Mouse (Mus musculus) intestine, embryonic 14.5 days (tissue): ENCODE measurements at regions not wholly inside any gene's neighbourhood (a gene's known extent, or its start where the extent isn't known, plus 50 kb on each side); places are given as distances from the start of the nearest gene placed in this dataset.

Experiments
- ATAC-seq: fragments of 200-750 bp; cut with Nextera tagmentation; replicated peaks from 2 replicates; pipeline ENCODE4 v1.8.0; 2017; ENCODE audit warnings: low read depth, moderate number of reproducible peaks, moderate TSS enrichment, moderate library complexity; ENCODE audit not compliant: low FRiP score, low TSS enrichment
- DNase-seq: peaks from one replicate; pipeline ENCODE4 v3.0.0-alpha.2; 2018; ENCODE audit warnings: low spot score
- H3K27ac ChIP-seq: fragments of 300-500 bp; sonication (generic); 2 replicates; pipeline ENCODE4 v1.5.1; 2014; ENCODE audit warnings: low read depth, mild to moderate bottlenecking, control low read depth
- H3K27me3 ChIP-seq: fragments of 300-500 bp; sonication (generic); replicated peaks from 2 replicates; pipeline ENCODE4 v1.6.1; 2014; ENCODE audit warnings: low read length, control low read depth; ENCODE audit not compliant: control insufficient read depth, insufficient read depth
- H3K36me3 ChIP-seq: fragments of 300-500 bp; sonication (generic); 2 replicates; pipeline ENCODE4 v1.6.1; 2014; ENCODE audit warnings: low read length, control low read depth; ENCODE audit not compliant: control insufficient read depth, insufficient read depth
- H3K4me1 ChIP-seq: fragments of 300-500 bp; sonication (generic); replicated peaks from 2 replicates; pipeline ENCODE4 v1.6.1; 2014; ENCODE audit warnings: low read length, control low read depth, mixed read lengths; ENCODE audit not compliant: control insufficient read depth, insufficient read depth
- H3K4me2 ChIP-seq: fragments of 300-500 bp; sonication (generic); 2 replicates; pipeline ENCODE4 v1.6.1; 2014; ENCODE audit warnings: low read length
- H3K4me3 ChIP-seq: fragments of 300-500 bp; sonication (generic); 2 replicates; pipeline ENCODE4 v1.5.1; 2014; ENCODE audit warnings: low read depth, low read length, control low read depth, mixed read lengths
- H3K9ac ChIP-seq: fragments of 300-500 bp; sonication (generic); 2 replicates; pipeline ENCODE4 v1.6.1; 2014; ENCODE audit warnings: mild to moderate bottlenecking, low read length
- H3K9me3 ChIP-seq: fragments of 300-500 bp; sonication (generic); 2 replicates; pipeline ENCODE4 v1.6.1; 2016; ENCODE audit warnings: low read length, control low read depth; ENCODE audit not compliant: control insufficient read depth
- WGBS: fragments of 180-500 bp; shearing (Covaris S2); extraction: QIAGEN DNeasy Blood & Tissue Kit; methylation state at CpG from one replicate; pipeline ENCODE4 v1.1.7; 2014; 5-methylcytosine and 5-hydroxymethylcytosine counted together

DNA sequence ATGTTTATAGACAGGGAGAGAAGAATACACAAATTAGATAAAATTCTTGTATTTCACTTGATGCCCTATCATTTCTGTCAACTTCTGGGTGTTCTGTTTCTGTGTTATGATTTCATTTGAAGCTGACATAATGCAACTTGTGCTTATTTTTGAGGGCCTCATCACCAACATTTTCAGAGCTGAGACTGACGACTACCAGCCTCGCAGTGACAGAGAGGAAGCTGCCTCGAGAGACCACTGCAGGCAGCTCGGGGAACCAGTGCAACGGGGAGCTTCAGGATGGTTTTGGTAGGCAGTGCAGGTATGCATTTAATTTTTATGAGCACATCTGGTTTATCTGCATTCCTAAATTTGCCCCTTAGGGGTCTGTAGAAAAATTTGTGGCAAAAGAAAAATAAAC, 669.1 kb upstream of the Pou3f3 start:
- no peak for ATAC-seq
- H3K9me3 ChIP-seq = 0 out of 2 replicates have a peak, but pooled peaks cover 2% of the 10 kb centered on the region
- DNase-seq = no peak

DNA sequence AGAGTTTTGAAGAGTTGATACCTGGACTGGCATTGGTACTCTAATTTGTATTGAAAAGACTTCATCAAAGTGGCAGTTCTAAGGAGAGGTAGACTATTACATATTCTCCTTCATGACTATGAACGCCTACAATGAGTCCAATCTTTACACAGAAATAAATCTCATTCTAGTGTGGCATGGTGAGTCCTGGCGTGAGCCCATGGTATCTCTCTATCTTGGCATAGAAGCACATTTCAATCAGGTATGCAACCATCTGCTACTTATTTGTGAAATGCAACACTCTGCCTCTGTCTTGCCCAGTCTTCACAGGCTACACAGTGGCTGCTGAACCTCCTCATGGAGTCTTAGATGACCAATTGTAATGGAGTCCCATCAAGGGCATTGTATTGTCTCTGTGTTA, 661.8 kb upstream of the Pou3f3 start:
- Histone ChIP-seq H3K4me3 (no peak overlapping the region), H3K27ac (no peak overlapping the region), H3K9me3 (no peaks in the 10 kb centered on the region), H3K27me3 (no peaks in the 10 kb centered on the region), H3K4me2 (no peak overlapping the region), H3K36me3 (no peaks in the 10 kb centered on the region), H3K4me1 (no peaks in the 10 kb centered on the region), H3K9ac (no peak overlapping the region)
- ATAC-seq (no peak), DNase-seq (no peak)
- WGBS = 91% methylated on average over 2 of the region's 2 CpGs

More for the DNA sequence above, 669.1 kb upstream of the Pou3f3 start:
- 59% methylated on average over 5 of the region's 5 CpGs for WGBS
- Histone ChIP-seq H3K27me3 (no peaks in the 10 kb centered on the region), H3K4me3 (no peak overlapping the region), H3K36me3 (no peaks in the 10 kb centered on the region), H3K4me1 (no peaks in the 10 kb centered on the region), H3K9ac (no peak overlapping the region), H3K4me2 (no peak overlapping the region), H3K27ac (no peak overlapping the region)

DNA sequence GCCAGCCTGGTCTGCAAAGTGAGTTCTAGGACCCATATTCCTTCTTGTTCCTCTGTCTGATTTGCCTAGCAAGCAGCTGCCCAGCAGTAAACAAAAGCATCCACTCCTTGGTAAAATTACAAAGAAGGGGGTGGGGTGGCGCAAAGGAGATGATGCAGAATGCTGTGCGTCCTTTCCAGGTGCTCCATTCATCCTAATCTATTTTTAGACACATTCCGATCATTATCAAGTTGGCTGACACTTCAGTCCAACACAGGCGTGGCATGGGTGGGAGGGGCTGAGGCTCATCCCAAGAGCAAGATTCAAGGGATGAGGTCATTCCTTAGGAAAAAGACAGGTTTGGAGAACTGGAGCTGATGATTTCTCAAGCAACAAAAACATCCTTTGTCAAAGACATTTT, 660.2 kb upstream of the Pou3f3 start:
- H3K27ac ChIP-seq = no peak overlapping the region
- no peak overlapping the region for H3K4me3 ChIP-seq
- no peak overlapping the region for H3K4me2 ChIP-seq
- no peak for DNase-seq
- no peaks in the 10 kb centered on the region for H3K9me3 ChIP-seq
- H3K4me1 ChIP-seq = no peaks in the 10 kb centered on the region
- H3K27me3 ChIP-seq = no peaks in the 10 kb centered on the region
- 82% methylated on average over 4 of the region's 4 CpGs for WGBS
- ATAC-seq = no peak
- H3K36me3 ChIP-seq = no peaks in the 10 kb centered on the region
- no peak overlapping the region for H3K9ac ChIP-seq

DNA sequence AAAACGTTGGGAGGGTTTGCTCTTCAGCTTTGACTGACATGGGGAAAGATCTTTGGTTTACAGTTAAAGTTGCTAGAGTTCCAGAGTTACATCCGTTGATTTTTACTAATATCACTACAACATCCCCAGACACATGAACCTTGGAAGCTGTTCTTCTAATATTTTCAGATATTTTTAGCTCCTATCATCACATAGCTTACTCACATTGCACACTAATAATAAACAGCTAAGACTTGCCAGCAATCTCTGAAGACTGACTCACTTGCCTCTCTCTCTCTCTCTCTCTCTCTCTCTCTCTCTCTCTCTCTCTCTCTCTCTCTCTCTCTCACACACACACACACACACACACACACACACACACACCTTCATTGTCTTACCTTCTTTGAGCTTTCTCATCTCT, 654.0 kb upstream of the Pou3f3 start:
- DNase-seq (no peak), ATAC-seq (no peak)
- Histone ChIP-seq H3K27ac (no peak overlapping the region), H3K36me3 (no peaks in the 10 kb centered on the region), H3K4me2 (no peak overlapping the region), H3K9ac (no peak overlapping the region), H3K27me3 (no peaks in the 10 kb centered on the region), H3K9me3 (no peaks in the 10 kb centered on the region), H3K4me3 (no peak overlapping the region), H3K4me1 (no peaks in the 10 kb centered on the region)
- 64% methylated on average over 2 of the region's 2 CpGs for WGBS

DNA sequence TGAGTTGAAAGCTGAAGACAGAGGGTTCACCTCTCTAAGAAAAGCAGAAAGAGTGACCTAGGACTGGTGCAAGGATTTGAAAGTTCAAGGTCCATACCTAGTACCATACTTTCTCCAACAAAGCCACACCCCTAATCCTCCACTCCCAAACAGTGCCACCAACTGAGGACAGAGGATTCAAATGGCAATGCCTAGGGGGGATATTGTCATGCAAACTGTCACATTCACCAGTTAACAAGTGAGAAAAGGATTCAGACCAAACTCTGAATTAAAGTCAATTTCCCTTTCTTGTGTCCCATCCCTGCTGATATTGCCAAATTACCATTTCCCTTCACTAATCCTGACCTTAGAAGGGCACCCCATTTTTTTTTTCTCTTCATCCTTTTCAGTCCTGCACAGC, 637.1 kb upstream of the Pou3f3 start:
- Histone ChIP-seq H3K36me3 (no peaks in the 10 kb centered on the region), H3K4me2 (no peak overlapping the region), H3K9ac (no peak overlapping the region), H3K4me3 (no peak overlapping the region), H3K27ac (no peak overlapping the region), H3K4me1 (no peaks in the 10 kb centered on the region), H3K9me3 (no peaks in the 10 kb centered on the region), H3K27me3 (no peaks in the 10 kb centered on the region)
- ATAC-seq (no peak), DNase-seq (no peak)

DNA sequence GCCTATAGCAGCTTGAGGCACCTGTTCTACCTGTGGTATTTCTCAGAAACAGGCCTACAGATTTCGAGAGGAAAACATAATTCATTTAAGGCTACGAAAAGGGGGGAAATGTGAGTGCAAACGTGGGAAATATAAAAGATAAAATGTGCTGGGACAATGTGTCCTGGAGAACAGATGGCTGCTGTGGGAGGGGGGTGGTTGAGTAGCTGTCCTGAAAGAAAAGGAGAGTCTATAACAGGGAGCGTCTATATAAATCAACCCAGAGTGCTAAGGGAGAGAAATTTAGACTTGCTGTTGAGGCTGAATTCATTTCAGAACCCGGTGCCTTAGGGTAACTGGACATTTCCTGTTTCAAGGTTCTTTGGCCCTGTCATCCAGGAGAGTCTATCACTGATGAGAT, 625.5 kb upstream of the Pou3f3 start:
- Histone ChIP-seq H3K4me3 (no peak overlapping the region), H3K4me2 (no peak overlapping the region), H3K9ac (no peak overlapping the region), H3K27ac (no peak overlapping the region), H3K27me3 (no peaks in the 10 kb centered on the region), H3K4me1 (no peaks in the 10 kb centered on the region), H3K9me3 (no peaks in the 10 kb centered on the region), H3K36me3 (no peaks in the 10 kb centered on the region)
- no peak for ATAC-seq
- DNase-seq = no peak
- WGBS = 68% methylated on average over 5 of the region's 5 CpGs

DNA sequence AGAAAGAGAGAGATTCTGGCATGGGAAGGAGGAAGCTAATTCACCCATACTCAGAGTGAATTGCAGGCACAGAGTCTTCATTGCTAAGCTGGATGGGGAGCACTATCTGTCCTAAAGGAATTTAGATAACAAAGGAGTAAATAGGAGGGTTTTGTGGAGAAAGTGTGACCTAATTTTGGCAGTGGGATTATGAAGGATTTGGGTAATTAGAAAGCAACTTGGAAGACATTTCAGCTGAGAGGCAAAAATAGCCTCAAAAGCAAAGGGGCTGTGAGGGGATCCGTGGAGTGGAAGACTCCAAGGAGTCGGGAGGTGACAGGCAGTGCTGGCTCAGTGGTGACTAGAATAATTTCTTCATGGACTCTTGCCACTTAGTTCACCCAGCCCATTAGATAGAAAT, 599.5 kb upstream of the Pou3f3 start:
- no peak for DNase-seq
- no peak overlapping the region for H3K27ac ChIP-seq
- H3K4me2 ChIP-seq = no peak overlapping the region
- no peaks in the 10 kb centered on the region for H3K36me3 ChIP-seq
- no peak overlapping the region for H3K4me3 ChIP-seq
- no peaks in the 10 kb centered on the region for H3K27me3 ChIP-seq
- ATAC-seq = no peak
- no peaks in the 10 kb centered on the region for H3K4me1 ChIP-seq
- H3K9me3 ChIP-seq = no peaks in the 10 kb centered on the region
- 62% methylated on average over 2 of the region's 2 CpGs for WGBS
- no peak overlapping the region for H3K9ac ChIP-seq

DNA sequence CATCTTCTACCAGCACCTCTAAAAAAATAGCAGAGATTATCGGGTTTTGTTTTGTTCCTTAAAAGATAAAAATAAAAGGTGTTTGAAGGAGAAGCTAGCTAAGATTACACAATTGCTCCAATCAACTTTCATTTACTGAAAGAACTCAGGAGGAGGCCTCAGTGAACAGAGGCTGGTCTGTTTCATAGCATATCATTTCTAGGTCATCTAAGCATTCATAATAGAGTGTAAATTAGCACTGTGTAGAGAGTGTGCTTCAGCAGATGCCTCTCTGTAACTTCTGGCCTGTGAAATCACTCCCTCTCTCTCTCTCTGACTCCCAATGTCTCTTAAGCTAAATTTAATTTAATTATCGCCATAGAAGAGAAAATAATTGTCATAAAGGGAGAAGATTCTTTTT, 597.0 kb upstream of the Pou3f3 start:
- Histone ChIP-seq H3K36me3 (no peaks in the 10 kb centered on the region), H3K9ac (no peak overlapping the region), H3K27me3 (no peaks in the 10 kb centered on the region), H3K4me1 (no peaks in the 10 kb centered on the region), H3K4me3 (no peak overlapping the region), H3K4me2 (no peak overlapping the region), H3K9me3 (no peaks in the 10 kb centered on the region), H3K27ac (no peak overlapping the region)
- DNase-seq = no peak
- no peak for ATAC-seq
- WGBS = 78% methylated on average over 2 of the region's 2 CpGs

DNA sequence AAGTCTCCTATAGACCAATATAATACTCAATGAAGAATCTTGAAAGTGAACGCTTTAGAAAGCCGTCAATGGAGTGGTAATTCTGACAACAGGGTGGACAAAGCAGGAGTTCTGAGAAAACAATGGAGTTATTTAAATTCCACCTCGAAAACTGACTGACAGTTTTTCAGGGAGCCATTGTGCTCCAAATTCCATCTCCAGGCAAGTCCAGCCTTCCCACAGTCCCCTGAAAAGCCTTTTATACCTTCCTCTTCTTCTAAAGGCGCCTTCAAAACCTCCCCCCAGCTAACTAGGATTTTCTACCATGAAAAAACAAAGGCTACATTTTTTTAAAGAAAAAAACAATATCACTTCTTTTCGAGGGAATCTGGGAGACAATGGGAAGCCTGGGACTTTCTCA, 588.0 kb upstream of the Pou3f3 start:
- Histone ChIP-seq H3K9me3 (no peaks in the 10 kb centered on the region), H3K4me3 (no peak overlapping the region), H3K9ac (no peak overlapping the region), H3K4me2 (no peak overlapping the region), H3K27ac (no peak overlapping the region), H3K27me3 (no peaks in the 10 kb centered on the region), H3K36me3 (no peaks in the 10 kb centered on the region), H3K4me1 (no peaks in the 10 kb centered on the region)
- DNase-seq = no peak
- WGBS = 68% methylated on average over 5 of the region's 5 CpGs
- ATAC-seq = no peak
